Mouse (Mus musculus) hindbrain, embryonic 11.5 days (tissue): Measurements from ENCODE around the gene Prr13. TPM values are rescaled to one million over a fixed set of nuclear protein-coding genes. Genes with fewer than 3 reads are reported as not detected.

ENCODE experiments used
- ATAC-seq: fragments of 200-750 bp; cut with Nextera tagmentation; 2 replicates; pipeline ENCODE4 v1.8.0; 2017; ENCODE audit warnings: mild to moderate bottlenecking, moderate TSS enrichment, moderate library complexity; ENCODE audit not compliant: low FRiP score
- DNase-seq: peaks from one replicate; pipeline ENCODE4 v3.0.0-alpha.2; 2015; ENCODE audit warnings: low spot score
- H3K27ac ChIP-seq: fragments of 300-500 bp; sonication (generic); 2 replicates; pipeline ENCODE4 v1.5.1; 2014; ENCODE audit warnings: mild to moderate bottlenecking, low read depth, low read length
- H3K27me3 ChIP-seq: fragments of 300-500 bp; sonication (generic); 2 replicates; pipeline ENCODE4 v1.6.1; 2014; ENCODE audit warnings: mild to moderate bottlenecking, low read length, moderate library complexity, mixed read lengths; ENCODE audit not compliant: control insufficient read depth, insufficient read depth
- H3K36me3 ChIP-seq: fragments of 300-500 bp; sonication (generic); 2 replicates; pipeline ENCODE4 v1.6.1; 2014; ENCODE audit warnings: mild to moderate bottlenecking, low read length, moderate library complexity, mixed read lengths; ENCODE audit not compliant: control insufficient read depth, insufficient read depth
- H3K4me1 ChIP-seq: fragments of 300-500 bp; sonication (generic); replicated peaks from 2 replicates; pipeline ENCODE4 v1.6.1; 2014; ENCODE audit warnings: low read length, mixed read lengths; ENCODE audit not compliant: control insufficient read depth, insufficient read depth
- H3K4me2 ChIP-seq: fragments of 300-500 bp; sonication (generic); replicated peaks from 2 replicates; pipeline ENCODE4 v1.6.1; 2014; ENCODE audit warnings: mild to moderate bottlenecking, low read depth, low read length
- H3K4me3 ChIP-seq: fragments of 300-500 bp; sonication (generic); 2 replicates; pipeline ENCODE4 v1.5.1; 2014; ENCODE audit warnings: low read depth, low read length
- H3K9ac ChIP-seq: fragments of 300-500 bp; sonication (generic); 2 replicates; pipeline ENCODE4 v1.6.1; 2014; ENCODE audit warnings: low read depth, low read length
- H3K9me3 ChIP-seq: fragments of 300-500 bp; sonication (generic); 2 replicates; pipeline ENCODE4 v1.6.1; 2016; ENCODE audit warnings: low read length; ENCODE audit not compliant: control insufficient read depth
- WGBS: fragments of 180-500 bp; shearing (Covaris S2); extraction: QIAGEN DNeasy Blood & Tissue Kit; methylation state at CpG from one replicate; pipeline ENCODE4 v1.1.7; 2014; 5-methylcytosine and 5-hydroxymethylcytosine counted together
- polyA plus RNA-seq: library from polyadenylated mRNA; unstranded; fragments of >200 nt; fragmentation: Nextera tagmentation; extraction: Ambion mirVana; gene quantifications from 2 replicates; pipeline ENCODE4 v1.2.1, GENCODE M21; 2014

Gene Prr13
- polyA plus RNA-seq, 1 experiment from 2014 or later = 118 TPM

DNA sequence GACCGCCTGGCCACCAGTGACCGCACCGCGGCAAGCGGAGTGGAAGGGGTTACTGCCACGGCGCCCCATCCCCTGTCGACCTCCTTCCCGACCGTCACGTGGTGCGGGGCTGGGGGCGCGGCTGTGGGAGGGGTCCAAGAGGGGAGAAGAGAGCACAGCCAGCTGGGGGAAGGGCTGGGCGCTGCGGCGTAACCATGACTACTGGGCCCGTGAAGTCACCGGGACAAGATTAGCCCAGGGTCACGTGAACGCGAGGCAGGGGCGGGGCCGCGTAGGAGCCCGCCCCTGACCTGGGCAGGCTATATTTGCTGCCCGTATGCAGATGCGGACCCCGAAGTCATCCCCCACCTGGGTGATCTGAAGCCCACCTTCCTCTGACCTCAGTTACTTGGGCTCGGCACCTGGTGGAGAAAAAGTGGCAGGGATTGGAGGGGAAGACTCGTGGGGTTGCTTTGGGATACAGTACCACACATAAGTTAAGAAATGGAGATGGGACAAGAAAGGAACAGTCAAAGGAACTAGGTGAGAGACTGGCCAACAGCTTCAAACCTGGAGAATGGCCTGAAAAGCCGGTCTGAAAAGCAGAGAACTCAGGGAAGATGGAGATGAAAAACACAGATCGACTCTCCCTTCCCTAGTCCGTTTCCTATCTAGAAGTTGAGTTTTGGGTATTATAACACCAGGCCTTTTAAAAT, 51.9 kb downstream of the Prr13 start:
- Histone ChIP-seq H3K9ac (peak overlapping the region; percentile 55; the same call in 1 of the 2 replicates), H3K4me2 (peak overlapping the region; percentile 66), H3K4me1 (peaks cover 12% of the 10 kb centered on the region), H3K4me3 (peak overlapping the region; percentile 51), H3K9me3 (no peaks in the 10 kb centered on the region), H3K36me3 (no peaks in the 10 kb centered on the region), H3K27ac (peak overlapping the region; percentile 94), H3K27me3 (no peaks in the 10 kb centered on the region)
- 3% methylated on average over 33 of the region's 34 CpGs for WGBS
- DNase-seq (peak; percentile 96), ATAC-seq (peak; percentile 95)

DNA sequence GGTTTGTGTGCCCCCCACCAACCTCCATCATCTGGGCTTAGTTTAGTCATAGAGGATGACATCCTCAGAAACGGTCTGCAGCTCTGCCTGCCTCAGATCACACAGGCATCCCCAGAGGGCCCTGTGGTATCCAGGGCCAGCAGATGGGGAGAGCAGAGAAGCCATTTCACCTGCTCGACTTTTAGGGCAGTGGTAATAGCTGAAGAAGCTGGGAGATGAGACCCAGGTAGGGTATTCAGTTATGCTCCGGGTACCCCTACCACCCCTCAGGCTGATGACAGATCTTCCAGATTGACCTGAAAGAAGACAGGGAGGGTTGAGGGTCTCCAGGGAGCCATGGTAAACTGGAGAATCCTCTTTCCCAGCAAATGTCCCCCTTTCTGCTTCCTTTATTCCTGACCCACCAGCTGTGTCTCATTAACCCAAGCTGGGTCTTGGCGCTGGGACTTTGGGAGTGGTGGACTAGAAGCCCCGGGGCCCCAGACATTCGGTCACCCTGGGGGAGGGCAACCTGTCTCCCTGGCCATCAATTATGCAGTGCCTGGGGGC, 52.5 kb downstream of the Prr13 start:
- ATAC-seq (peak; percentile 41), DNase-seq (peak; percentile 60)
- Histone ChIP-seq H3K27me3 (no peaks in the 10 kb centered on the region), H3K27ac (peak overlapping the region; percentile 94), H3K9me3 (no peaks in the 10 kb centered on the region), H3K4me2 (peak overlapping the region; percentile 66), H3K4me3 (peak overlapping the region; percentile 51; the same call in 1 of the 2 replicates), H3K4me1 (peaks cover 12% of the 10 kb centered on the region), H3K9ac (peak overlapping the region; percentile 12; the same call in 1 of the 2 replicates), H3K36me3 (no peaks in the 10 kb centered on the region)
- 8% methylated on average over 6 of the region's 6 CpGs for WGBS

DNA sequence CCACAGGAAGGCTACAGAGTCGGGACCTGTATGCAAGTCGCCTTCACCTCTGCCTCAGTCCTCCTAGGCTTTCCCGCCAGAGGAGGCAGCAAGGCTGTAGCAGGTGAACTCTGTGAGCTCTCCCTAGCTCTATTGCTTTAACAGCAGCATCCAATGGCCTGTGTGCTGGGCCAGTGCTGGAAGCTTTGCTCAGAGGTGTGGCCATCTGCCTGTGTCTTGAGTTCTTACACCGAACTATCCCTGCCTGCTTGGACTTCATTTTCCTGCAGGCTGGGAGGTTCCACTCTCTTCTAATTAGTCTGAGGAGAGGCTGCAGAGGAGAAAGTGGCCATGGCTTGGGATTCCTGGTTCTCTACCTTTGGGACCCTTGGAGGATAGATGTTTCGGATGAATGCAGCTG, 53.2 kb downstream of the Prr13 start:
- DNase-seq = no peak
- peak overlapping the region; percentile 12; the same call in 1 of the 2 replicates for H3K9ac ChIP-seq
- peak overlapping the region; percentile 94 for H3K27ac ChIP-seq
- no peaks in the 10 kb centered on the region for H3K27me3 ChIP-seq
- peak overlapping the region; percentile 66 for H3K4me2 ChIP-seq
- H3K36me3 ChIP-seq = no peaks in the 10 kb centered on the region
- H3K4me1 ChIP-seq = peaks cover 12% of the 10 kb centered on the region
- no peak overlapping the region for H3K4me3 ChIP-seq
- ATAC-seq = no peak
- H3K9me3 ChIP-seq = no peaks in the 10 kb centered on the region
- 23% methylated on average over 5 of the region's 5 CpGs for WGBS

Other genes with a start within 250 kb of the Prr13 start
- 1.0 and 1.1 TPM in 2 replicates for gene Itgb7, start 227.1 kb upstream of the Prr13 start, polyA plus RNA-seq
- gene Rarg, start 201.5 kb upstream of the Prr13 start, polyA plus RNA-seq = 20.3 and 21.7 TPM in 2 replicates
- 0.15 TPM in 2 replicates for gene Gm9918, start 188.5 kb upstream of the Prr13 start, polyA plus RNA-seq
- gene Mfsd5, start 179.6 kb upstream of the Prr13 start, polyA plus RNA-seq = 51.6 and 57.0 TPM in 2 replicates
- 21.8 and 30.8 TPM in 2 replicates for gene Espl1, start 162.8 kb upstream of the Prr13 start, polyA plus RNA-seq
- 401 and 431 TPM in 2 replicates for gene Pfdn5, start 132.9 kb upstream of the Prr13 start, polyA plus RNA-seq
- gene Myg1, start 127.3 kb upstream of the Prr13 start, polyA plus RNA-seq = 104 TPM in 2 replicates
- gene Aaas, start 108.3 kb upstream of the Prr13 start, polyA plus RNA-seq = 65.9 and 76.2 TPM in 2 replicates
- 0.73 and 0.99 TPM in 2 replicates for gene Sp7, start 91.8 kb upstream of the Prr13 start, polyA plus RNA-seq
- gene Sp1, start 52.9 kb upstream of the Prr13 start, polyA plus RNA-seq = 10.5 and 11.5 TPM in 2 replicates
- gene Amhr2, start 13.7 kb upstream of the Prr13 start, polyA plus RNA-seq = 0.28 and 0.46 TPM in 2 replicates
- gene Pcbp2, start 11.5 kb downstream of the Prr13 start, polyA plus RNA-seq = 238 and 273 TPM in 2 replicates
- 5.1 and 8.8 TPM in 2 replicates for gene Gm10337, start 44.7 kb downstream of the Prr13 start, polyA plus RNA-seq
- 21.2 and 23.8 TPM in 2 replicates for gene Map3k12, start 58.0 kb downstream of the Prr13 start, polyA plus RNA-seq
- 85.2 and 86.3 TPM in 2 replicates for gene Tarbp2, start 59.2 kb downstream of the Prr13 start, polyA plus RNA-seq
- 2.6 and 2.7 TPM in 2 replicates for gene Npff, start 65.9 kb downstream of the Prr13 start, polyA plus RNA-seq
- gene Gm28047, start 166.0 kb downstream of the Prr13 start, polyA plus RNA-seq = 0.93 TPM in 1 of 2 replicates, not detected in the other
- gene Atf7, start 166.4 kb downstream of the Prr13 start, polyA plus RNA-seq = 14.7 and 15.5 TPM in 2 replicates
- 57.6 and 66.0 TPM in 2 replicates for gene Atp5g2, start 213.3 kb downstream of the Prr13 start, polyA plus RNA-seq